13 mouse cellular contexts compared by ENCODE assay signal in genomic region chr14:121547745-121548144, GRCm38 (mm10). TPM values are rescaled to one million over a fixed set of nuclear protein-coding genes. Genes with fewer than 3 reads are reported as not detected.
A peak's percentile ranks its signal among the peaks of the same experiment; 100 is the strongest.
DNase-seq lines count a peak whose midpoint lies in the region; ATAC-seq and TF ChIP-seq lines count a peak whose summit lies in the region.
"Had no signal": no experiment of that assay in that cellular context is flagged by ENCODE, and none has a peak within 500 bp of the region (broad histone marks: within the 10 kb centered on the region; RNA-seq: fewer than 3 reads in every experiment).

No protein-coding gene starts in this region.

- H3K4me3 ChIP-seq in forebrain, embryonic 10.5 days, result no peak overlapping the region
- no peak overlapping the region for H3K4me3 ChIP-seq in forebrain, embryonic 15.5 days
- H3K4me3 ChIP-seq in layer of hippocampus, adult 2 months, result no peak overlapping the region
- H3K4me3 ChIP-seq: forebrain, embryonic 13.5 days; heart, adult 2 months had no signal

- H3K9ac ChIP-seq in forebrain, embryonic 15.5 days (replicated peaks), result no peak overlapping the region
- H3K9ac ChIP-seq: forebrain, embryonic 13.5 days; liver, embryonic 14.5 days had no signal

- no peak for ATAC-seq in forebrain, embryonic 15.5 days (replicated peaks)
- ATAC-seq: forebrain, embryonic 13.5 days; midbrain, embryonic 16.5 days had no signal

- WGBS in forebrain, embryonic 10.5 days, result 34% methylated on average over 7 of the region's 7 CpGs
- 36% methylated on average over 7 of the region's 7 CpGs for WGBS in forebrain, embryonic 15.5 days

- H3K9me3 ChIP-seq in forebrain, embryonic 10.5 days, result no peaks in the 10 kb centered on the region
- no peaks in the 10 kb centered on the region for H3K9me3 ChIP-seq in forebrain, embryonic 15.5 days
- H3K9me3 ChIP-seq: forebrain, embryonic 13.5 days had no signal

- H3K27ac ChIP-seq in forebrain, embryonic 10.5 days, result peak overlapping the region; percentile 79
- H3K27ac ChIP-seq in forebrain, embryonic 15.5 days (replicated peaks), result no peak overlapping the region
- no peak overlapping the region for H3K27ac ChIP-seq in layer of hippocampus, adult 2 months
- H3K27ac ChIP-seq: forebrain, embryonic 13.5 days; heart, adult 2 months; liver, embryonic 14.5 days had no signal

- DNase-seq in forebrain, embryonic 10.5 days (ENCODE audit: extremely low spot score, low spot score), result no peak
- DNase-seq in 3T3-L1 (ENCODE audit: low read depth, low spot score), result peak; percentile 49
- peak; percentile 58 for DNase-seq in embryo, embryonic 11 days
- peak; percentile 61 to 74 for DNase-seq in kidney, postnatal 36 days
- no peak for DNase-seq in cerebellum, adult 18-20 months
- no peak for DNase-seq in layer of hippocampus, adult 2 months (ENCODE audit: low spot score in 2 of 2)
- DNase-seq in urinary bladder, postnatal 25 days (ENCODE audit: low spot score), result no peak
- DNase-seq: heart, adult 2 months; thymus, postnatal 14 days had no signal

- no peak overlapping the region for H3K4me2 ChIP-seq in forebrain, embryonic 15.5 days (replicated peaks)
- H3K4me2 ChIP-seq: forebrain, embryonic 13.5 days had no signal

- TF ChIP-seq CTCF in layer of hippocampus, adult 2 months (conservative IDR thresholded peaks at IDR 0.05), result no peak

- no peaks in the 10 kb centered on the region for H3K27me3 ChIP-seq in forebrain, embryonic 10.5 days (ENCODE audit: poor library complexity, severe bottlenecking)
- no peaks in the 10 kb centered on the region for H3K27me3 ChIP-seq in forebrain, embryonic 15.5 days
- H3K27me3 ChIP-seq: forebrain, embryonic 13.5 days had no signal

- peaks cover 12% of the 10 kb centered on the region for H3K4me1 ChIP-seq in forebrain, embryonic 10.5 days
- no peaks in the 10 kb centered on the region for H3K4me1 ChIP-seq in forebrain, embryonic 15.5 days
- H3K4me1 ChIP-seq: forebrain, embryonic 13.5 days had no signal

- H3K36me3 ChIP-seq in forebrain, embryonic 10.5 days (replicated peaks), result peaks cover 5% of the 10 kb centered on the region
- no peaks in the 10 kb centered on the region for H3K36me3 ChIP-seq in forebrain, embryonic 15.5 days

RNA-seq across cellular contexts. Expression of gene Slc15a1, which starts 42.7 kb away (rescaled TPM):
- polyA plus RNA-seq in forebrain, embryonic 10.5 days (2016; fragmentation: Nextera tagmentation; extraction: Ambion mirVana), result not detected in 2 replicates
- not detected in 2 replicates for polyA plus RNA-seq in forebrain, embryonic 15.5 days (2015; fragmentation: Nextera tagmentation; extraction: Ambion mirVana)
- total RNA-seq in layer of hippocampus, adult 2 months (2021), result not detected
- total RNA-seq: heart, adult 2 months had no signal
- polyA plus RNA-seq: forebrain, embryonic 13.5 days; heart, adult 2 months; liver, embryonic 14.5 days; midbrain, embryonic 16.5 days had no signal

Comparison
In these comparisons a context has a peak if more than half of its experiments do, and no peak if none do; other contexts are left out.
1. DNase-seq: peak in 3T3-L1 (single experiment), embryo, embryonic 11 days (single experiment) and kidney, postnatal 36 days (2 of 2); none in forebrain, embryonic 10.5 days (single experiment), cerebellum, adult 18-20 months (0 of 2), layer of hippocampus, adult 2 months (0 of 2) and urinary bladder, postnatal 25 days (single experiment).